Comparison of ENCODE assay signal across 8 mouse cellular contexts in genomic region chr11:58322824-58323569, GRCm38 (mm10). TPM values are rescaled to one million over a fixed set of nuclear protein-coding genes. Genes with fewer than 3 reads are reported as not detected.
DNase-seq lines count a peak whose midpoint lies in the region; ATAC-seq lines count a peak whose summit lies in the region.

No protein-coding gene starts in this region.

- peak overlapping the region; percentile 97 for H3K27ac ChIP-seq in hindbrain, embryonic 13.5 days

- no peaks in the 10 kb centered on the region for H3K27me3 ChIP-seq in hindbrain, embryonic 13.5 days

- peak overlapping the region; percentile 81 for H3K4me3 ChIP-seq in hindbrain, embryonic 13.5 days

- H3K36me3 ChIP-seq in hindbrain, embryonic 13.5 days: peaks cover 37% of the 10 kb centered on the region

- H3K9ac ChIP-seq in hindbrain, embryonic 13.5 days: peak overlapping the region; percentile 95

- peak; percentile 92 for DNase-seq in R1 (ENCODE audit: low read depth, low spot score)
- peak; percentile 99 for DNase-seq in cerebellum, postnatal 14 days
- DNase-seq in frontal cortex, postnatal 14 days (ENCODE audit: low spot score in 2 of 2): peak; percentile 92 to 94
- peak; percentile 90 to 94 for DNase-seq in layer of hippocampus, postnatal 25 days (ENCODE audit: extremely low spot score in 1 of 2, low spot score in 1 of 2)
- DNase-seq in lung, postnatal 14 days: peak; percentile 98
- DNase-seq in ovary, postnatal 36 days (ENCODE audit: low spot score): peak; percentile 97
- peak; percentile 98 for DNase-seq in thymus, postnatal 14 days

- no peaks in the 10 kb centered on the region for H3K9me3 ChIP-seq in hindbrain, embryonic 13.5 days

- peak; percentile 98 for ATAC-seq in hindbrain, embryonic 13.5 days (ENCODE audit: low FRiP score)

- under 1% methylated on average over 63 of the region's 63 CpGs for WGBS in hindbrain, embryonic 13.5 days

- peak overlapping the region; percentile 73 for H3K4me2 ChIP-seq in hindbrain, embryonic 13.5 days

- peaks cover 21% of the 10 kb centered on the region for H3K4me1 ChIP-seq in hindbrain, embryonic 13.5 days (replicated peaks)

RNA-seq across cellular contexts. Expression of gene Zfp672, which starts 7.1 kb away (rescaled TPM):
- 38.4 and 40.2 TPM in 2 replicates for polyA plus RNA-seq in hindbrain, embryonic 13.5 days (2015; fragmentation: Nextera tagmentation; extraction: Ambion mirVana)
- total RNA-seq in layer of hippocampus, postnatal 25 days (2021): 10 to 100 TPM; 45.9 to 47.7 TPM

RNA-seq across cellular contexts. Expression of gene Sh3bp5l, which starts 7.5 kb away (rescaled TPM):
- polyA plus RNA-seq in hindbrain, embryonic 13.5 days (2015; fragmentation: Nextera tagmentation; extraction: Ambion mirVana): 48.5 and 49.9 TPM in 2 replicates
- 10 to 100 TPM; 55.1 to 55.8 TPM for total RNA-seq in layer of hippocampus, postnatal 25 days (2021)

RNA-seq across cellular contexts. Expression of gene Zfp692, which starts 16.1 kb away (rescaled TPM):
- 26.7 and 27.1 TPM in 2 replicates for polyA plus RNA-seq in hindbrain, embryonic 13.5 days (2015; fragmentation: Nextera tagmentation; extraction: Ambion mirVana)
- 10 to 100 TPM; 19.3 to 28.6 TPM for total RNA-seq in layer of hippocampus, postnatal 25 days (2021)

RNA-seq across cellular contexts. Expression of gene 4930438A08Rik, which starts 48.4 kb away (rescaled TPM):
- polyA plus RNA-seq in hindbrain, embryonic 13.5 days (2015; fragmentation: Nextera tagmentation; extraction: Ambion mirVana): 0.08 TPM in 1 of 2 replicates, not detected in the other
- total RNA-seq in layer of hippocampus, postnatal 25 days (2021): not detected

RNA-seq across cellular contexts. Expression of gene Lypd8, which starts 55.8 kb away (rescaled TPM):
- polyA plus RNA-seq in hindbrain, embryonic 13.5 days (2015; fragmentation: Nextera tagmentation; extraction: Ambion mirVana): not detected in 2 replicates
- under 1 TPM in 1 of 2 experiments, not detected in 1; 0.25 TPM for total RNA-seq in layer of hippocampus, postnatal 25 days (2021)

Comparison
In these comparisons a context has a peak if more than half of its experiments do, and no peak if none do; other contexts are left out.
1. Peak in every context shown above with its lines: DNase-seq, ATAC-seq, H3K4me3 ChIP-seq and H3K27ac ChIP-seq.